Mouse (Mus musculus) fibroblast of lung, adult 2 months (primary cell): ENCODE measurements around the gene Vsir.

Experiments
- DNase-seq: peaks from one replicate; pipeline ENCODE4 v3.0.0-alpha.2; 2011; ENCODE audit warnings: low read depth

The Vsir gene

DNA sequence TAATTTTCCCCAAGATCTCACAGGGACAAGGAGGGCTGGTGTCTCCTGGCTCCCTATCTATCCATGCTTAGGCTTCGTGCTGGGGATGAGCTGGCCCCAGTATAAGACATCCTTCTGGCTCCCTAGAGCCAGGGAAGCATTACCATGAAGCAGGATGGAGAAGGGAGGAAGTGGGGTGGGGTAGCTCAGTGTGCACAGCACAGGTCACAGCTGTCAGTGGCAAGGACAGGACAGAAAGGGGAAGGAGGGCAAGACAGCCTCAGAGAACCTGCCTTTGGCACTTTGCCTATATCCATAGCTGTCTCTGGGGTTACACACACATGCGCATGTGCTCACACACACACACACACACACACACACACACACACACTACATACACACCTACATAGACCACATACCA is 41.7 kb downstream of the Vsir start:
- DNase-seq, result no peak

DNA sequence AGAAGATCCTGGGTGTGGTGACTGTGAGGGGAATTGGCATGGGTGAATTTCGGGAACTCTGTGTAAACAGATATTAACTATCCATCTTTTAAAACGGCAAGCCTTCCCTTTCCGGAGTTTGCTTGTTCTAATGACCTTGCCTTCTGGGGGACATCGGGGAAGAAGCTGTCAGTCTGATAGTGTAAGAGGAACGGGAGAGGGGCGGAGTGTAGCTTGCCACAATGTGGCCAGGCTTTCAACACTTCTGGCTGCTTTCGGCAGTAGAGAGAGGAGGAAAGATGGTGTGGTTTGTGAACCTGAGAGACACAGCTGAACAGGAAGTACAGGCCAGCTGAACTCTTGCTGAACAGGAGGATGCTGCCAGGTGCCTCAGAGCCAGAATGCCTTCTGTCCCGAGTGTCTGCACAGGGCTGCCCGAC is 42.8 kb downstream of the Vsir start:
- DNase-seq, result no peak

DNA sequence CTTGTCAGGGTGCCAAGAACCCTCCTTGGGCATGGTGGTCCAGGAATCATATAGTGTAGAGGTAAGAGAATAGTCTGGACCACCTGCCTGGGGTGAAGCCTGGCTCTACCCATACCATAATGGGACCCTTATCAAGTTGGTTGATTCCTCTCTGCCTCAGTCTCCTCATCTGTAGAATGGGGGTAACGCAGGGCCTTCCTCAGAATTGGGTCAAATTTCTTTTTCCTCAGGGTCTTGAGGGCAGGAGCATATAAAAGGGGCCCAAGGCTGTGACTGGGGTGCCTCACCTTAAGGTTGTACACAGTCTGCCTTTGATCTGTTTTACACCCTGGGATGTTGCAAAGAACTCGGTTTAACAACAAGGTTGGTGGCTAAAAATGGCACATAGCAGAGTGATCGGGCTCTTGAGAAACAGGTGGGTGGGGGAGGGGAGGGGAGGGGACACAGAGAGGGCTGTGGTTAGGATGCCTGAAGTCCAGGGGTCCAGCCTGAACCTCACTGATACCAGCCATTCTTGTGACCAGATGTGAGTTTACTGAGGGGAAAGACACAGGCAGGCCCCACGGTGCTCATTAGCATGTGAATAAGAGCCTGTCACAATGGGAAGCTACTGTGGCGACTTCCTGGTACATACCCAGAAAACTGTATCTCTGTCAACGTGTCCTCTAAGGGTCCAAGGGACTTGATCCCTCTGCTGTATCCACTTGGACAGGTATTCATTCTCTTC is 43.7 kb downstream of the Vsir start:
- no peak for DNase-seq

DNA sequence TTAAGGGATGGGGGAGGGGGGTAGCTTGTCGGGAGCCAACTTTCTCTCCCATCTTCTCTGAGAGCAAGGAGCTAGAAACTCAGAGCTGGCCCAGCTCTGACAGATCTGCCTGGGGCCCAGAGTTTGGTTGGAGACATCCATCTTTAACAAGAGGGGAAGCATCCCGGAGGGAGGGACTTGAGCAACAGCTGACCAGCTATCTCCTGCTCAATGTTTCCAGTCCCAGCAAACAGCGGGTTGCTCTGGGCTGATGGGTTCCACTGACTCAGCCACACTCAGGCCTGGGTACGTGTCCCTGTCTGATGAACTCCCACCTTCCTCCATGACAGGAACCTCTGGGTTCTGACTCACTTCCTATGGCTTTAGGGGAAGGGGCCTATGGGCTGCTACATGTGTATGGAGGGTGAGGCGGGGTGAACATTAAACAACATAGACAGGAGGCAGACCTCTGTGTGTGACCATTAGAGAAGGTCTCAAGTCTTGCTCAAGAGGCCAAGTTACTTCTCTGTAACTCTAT is 44.3 kb downstream of the Vsir start:
- DNase-seq, result no peak

DNA sequence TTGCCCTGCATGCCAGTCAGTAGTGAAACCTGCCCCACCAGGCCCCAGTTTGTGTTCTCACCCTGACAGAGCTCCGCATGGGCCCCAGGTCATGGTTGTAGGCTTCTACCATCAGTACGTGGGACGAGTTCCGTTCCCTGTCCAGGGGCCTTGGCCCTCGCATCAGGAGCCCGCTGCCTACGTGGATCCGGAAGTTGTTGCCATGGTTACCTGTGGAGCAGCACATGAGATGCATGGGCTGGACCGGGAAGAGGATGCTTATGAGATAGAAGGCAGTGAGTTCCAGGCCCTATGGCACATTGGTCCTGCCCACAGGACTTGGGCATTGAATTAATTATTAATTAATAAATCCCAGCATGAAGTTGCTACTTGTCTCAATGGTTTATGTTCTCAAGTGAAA is 45.0 kb downstream of the Vsir start:
- DNase-seq, result no peak

DNA sequence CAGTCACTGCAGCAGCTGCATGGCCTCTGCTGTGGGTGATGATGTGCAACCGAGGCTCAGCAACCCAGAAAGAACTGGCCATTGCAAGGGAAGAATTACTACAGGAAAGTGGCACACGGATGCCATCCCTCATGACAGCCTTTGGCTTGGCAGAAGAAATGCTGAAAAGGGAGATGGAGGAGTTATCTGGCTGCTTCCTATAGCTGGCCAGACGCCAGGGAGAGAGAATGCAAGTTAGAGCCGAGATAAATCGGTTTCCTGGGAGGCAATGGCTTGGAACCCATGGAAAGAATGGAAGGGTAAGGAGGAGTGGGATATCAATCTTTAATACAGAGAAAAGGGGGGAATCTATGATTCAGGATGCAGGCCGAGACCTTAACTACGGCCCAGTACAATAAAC is 48.3 kb downstream of the Vsir start:
- no peak for DNase-seq

DNA sequence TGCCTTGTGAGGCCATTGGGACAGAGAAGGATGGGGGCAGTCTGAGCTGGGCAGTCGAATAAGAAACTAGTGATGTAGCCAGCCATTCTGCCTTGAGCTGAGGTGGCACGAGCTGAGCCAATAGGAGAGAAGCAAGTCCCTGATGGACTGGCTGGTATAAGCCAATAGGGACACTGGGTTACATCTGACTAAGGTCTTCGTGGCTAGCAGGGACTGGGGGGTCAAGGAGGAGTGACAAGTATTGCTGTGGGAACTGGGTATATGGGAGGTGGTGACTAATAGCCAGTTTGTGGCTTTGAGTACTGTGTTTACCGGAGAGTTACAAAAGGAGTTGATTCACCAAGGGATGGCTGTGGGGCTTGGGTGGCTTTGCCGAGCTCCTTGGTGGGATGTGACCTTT is 49.0 kb downstream of the Vsir start:
- no peak for DNase-seq

DNA sequence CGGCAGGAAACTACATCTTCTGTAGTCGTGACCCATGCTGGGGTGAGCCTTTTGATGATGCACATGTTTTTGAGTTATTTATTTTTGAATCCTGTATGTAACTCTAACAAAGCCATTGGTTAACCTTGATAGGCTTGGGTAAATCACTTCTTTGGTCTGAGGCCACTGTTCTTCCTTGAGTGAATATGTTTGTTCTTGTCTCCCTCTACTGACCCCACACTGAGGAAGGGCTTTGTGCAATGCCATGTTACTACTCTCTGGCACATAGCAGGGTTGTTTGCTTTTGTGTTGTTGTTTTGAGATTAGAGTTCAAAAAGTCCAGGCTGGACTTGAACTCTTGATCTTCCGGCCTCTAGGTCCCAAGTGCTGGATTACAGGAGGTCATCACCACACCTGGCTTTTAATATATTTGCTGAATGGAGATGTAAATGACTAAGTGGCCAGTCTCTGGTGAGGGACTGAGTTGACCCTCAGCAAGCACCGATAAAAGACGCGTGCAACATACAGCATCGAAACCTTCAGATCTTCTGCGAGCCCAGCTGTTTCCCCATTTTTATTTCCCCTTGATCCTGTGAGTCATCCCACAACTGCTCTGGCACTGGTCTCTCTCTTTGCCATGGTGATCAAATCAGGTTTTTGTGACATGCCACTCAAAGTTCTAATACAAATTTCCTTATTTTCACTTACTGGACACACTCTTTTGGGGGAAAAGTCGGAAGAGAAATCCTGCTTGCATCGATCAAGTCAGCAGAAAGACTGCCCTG is 51.6 kb downstream of the Vsir start:
- no peak for DNase-seq

DNA sequence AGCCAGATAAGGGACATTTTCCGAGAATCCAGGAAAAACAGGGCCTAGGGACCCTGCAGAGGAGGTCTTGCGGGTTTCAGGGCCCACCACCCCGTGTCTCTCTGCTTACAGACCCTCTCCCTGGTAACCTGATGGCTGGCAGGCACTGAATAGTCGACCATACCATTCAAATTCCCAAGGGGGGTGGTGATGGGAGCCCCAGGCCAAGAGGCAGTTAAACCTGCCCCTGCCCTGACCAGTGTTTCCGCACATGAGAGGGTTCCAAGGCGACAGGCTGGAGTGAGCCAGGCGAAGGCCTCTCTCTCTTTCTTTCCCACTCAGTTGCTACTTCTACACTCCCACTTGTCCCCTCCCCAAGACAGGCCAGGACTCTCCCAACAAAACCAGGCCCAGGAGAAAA is 52.8 kb downstream of the Vsir start, which contains the start of gene Gm17455:
Gene Gm17455 (plus strand): TSS at position 278 of the 400 bp plus-strand sequence.
- DNase-seq, result no peak

DNA sequence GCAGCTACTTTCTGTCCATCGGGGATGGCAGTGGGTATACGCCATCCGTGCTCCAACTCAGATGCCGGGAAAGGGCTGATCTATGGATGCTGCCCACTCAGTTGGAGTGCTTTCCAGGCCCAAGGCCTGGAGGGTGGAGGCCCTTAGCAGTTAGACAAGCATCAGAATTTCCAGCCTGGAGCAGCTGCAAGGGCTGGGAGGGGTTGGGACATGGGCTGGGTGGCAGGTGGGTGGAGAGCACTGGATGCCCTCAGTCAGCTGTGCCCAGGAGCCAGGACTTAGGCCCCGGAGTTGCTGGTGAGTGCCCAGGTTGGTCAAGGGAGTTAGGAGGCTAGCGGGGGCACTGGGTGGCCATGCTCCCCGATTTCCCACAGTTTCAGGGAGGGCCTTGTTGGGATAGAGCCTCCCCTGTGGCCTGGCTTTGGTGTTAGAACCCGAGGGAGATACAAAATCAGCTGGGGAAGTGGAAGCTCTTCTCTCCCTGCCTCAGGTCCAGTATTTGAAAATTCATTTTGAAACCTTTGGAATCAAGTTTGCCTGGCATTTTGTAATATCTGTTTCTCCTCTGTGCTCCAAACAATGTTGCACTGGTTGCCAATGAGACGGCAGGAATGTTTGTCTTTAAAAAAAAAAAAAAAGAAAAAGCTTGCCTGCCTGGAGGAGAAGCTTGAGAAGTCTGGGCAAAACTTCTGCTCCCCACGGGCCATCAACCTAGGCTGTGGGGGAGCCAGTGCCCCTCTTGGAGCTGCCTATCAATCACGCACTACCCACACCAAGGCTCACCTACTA is 54.0 kb downstream of the Vsir start:
- no peak for DNase-seq

DNA sequence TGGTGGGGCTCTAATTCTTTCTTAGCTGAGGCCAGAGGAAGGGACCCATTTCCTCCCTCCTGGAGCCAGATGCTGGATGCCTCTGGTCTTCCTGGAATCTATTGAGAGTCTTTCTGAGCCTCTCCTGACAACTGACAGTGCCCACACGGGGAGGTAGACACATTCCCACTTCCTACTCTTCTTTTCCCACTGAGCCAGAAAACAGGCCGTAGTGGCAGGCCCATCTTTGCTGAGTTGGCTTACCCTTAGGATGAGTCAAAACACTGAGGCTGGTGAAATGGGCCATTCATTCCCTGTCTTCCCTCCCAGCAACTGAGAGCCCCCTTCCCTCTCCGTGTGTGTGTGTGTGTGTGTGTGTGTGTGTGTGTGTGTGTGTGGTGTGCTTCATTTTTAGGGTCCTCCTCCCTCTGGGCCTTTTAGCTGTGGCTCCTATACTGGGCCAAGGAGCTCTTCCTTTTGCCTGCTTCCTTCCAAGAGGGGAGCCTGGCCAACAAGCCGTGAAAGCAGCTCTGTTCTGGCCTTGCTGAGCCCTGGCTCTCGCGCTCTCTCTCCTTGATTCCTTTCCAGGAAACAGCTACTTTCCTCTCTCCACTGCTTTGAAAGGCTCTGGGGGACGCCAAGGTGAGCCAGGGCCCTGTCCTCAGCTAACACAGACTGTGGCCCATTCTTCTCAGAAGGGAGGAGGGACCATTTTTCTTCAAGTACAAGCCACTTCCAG is 59.0 kb downstream of the Vsir start:
- DNase-seq, result peak; percentile 72

DNA sequence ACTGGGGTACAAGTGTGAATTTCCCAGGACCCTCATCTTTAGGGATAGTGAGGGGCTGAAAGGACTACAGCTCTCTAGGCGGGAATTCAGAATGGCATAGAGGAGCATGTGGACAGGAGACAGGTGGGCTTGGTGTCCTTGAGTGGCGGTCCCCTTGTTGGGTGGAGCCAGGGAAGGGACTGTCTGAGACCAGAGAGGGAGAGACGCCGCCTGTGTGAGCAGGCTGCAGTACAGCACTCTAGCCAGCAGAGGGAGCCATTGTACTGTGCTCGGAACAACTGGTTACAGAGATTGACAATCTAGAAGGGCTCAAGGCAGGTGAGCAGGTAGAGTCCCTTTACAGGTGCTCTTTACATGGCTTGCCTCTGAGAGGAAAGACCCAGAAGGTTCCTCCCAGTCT is 61.2 kb downstream of the Vsir start:
- DNase-seq, result no peak

DNA sequence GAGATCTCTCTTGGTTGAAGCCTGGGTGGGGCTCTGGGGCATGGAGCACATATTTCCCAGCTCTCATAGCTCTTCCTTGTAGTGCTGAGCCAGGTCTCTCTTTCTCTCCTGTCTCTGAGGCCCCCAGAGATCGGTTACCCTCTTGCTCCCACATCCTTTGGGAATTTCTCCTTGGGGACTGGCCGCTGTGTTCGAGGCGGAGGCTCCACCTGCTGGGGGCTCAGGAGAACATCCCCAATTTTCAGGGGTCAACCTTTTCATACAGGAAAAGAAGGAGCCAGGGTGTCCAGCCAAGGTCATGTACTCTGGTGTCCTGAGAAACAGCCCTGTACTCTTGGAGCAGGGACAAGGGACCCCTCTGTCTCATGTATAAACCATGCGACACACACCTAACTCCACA is 65.1 kb downstream of the Vsir start:
- DNase-seq, result no peak

DNA sequence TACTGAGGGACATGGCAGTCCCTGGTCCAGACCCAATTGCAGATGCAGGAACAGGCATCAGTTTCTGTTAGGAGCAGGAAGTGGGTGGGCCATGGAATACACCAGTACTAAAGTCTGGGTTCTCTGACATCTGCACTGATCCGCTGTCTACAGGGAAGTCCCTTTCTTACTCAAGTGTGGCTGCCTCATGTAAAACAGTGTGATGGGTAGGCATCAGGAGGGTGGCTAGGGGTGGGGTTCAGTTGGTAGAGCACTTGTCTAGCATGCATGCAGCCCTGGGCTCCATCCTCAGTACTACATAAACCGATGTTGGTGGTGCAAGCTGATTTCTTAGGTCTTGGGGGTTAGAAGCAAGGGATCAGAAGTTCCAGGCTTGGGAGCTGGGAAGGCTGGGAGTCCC is 67.1 kb downstream of the Vsir start:
- no peak for DNase-seq

DNA sequence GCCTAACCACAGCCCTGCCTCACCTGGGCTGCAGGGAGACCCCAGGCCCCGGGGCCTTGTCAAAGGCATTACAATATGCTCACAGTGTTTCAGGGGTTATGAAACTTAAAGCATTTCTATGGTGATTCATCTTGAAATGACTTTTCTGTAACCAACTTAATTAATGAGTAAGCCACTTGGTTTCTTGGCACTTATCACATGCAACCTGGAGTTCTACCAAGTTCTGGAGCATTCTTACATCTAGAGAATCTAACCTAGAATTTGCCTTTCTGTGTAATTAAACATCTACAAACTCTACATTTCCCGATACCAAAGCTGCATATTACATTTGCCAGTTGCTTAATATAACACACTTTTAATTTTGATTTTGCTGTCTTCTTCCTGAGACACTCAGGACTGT is 70.4 kb downstream of the Vsir start:
- DNase-seq, result peak; percentile 46

DNA sequence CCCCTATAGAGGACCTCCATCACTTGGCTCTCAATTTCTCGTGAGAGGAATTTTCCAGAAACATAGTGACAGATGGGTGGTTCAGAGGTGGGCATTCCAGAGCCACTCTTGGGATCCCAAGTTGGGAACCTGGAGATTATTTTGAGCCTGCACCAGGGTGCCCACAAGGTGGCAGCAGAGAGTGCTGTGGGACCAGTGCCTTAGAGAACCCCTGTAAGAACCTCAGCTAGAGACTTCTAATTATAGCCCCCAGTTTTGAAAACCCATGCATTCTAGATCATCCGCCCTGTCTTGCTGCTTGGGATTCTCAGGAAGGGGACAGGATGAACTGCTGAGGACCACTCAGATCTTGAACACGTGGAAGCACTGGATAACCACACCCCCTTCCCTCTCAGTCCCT is 71.5 kb downstream of the Vsir start:
- DNase-seq, result no peak

DNA sequence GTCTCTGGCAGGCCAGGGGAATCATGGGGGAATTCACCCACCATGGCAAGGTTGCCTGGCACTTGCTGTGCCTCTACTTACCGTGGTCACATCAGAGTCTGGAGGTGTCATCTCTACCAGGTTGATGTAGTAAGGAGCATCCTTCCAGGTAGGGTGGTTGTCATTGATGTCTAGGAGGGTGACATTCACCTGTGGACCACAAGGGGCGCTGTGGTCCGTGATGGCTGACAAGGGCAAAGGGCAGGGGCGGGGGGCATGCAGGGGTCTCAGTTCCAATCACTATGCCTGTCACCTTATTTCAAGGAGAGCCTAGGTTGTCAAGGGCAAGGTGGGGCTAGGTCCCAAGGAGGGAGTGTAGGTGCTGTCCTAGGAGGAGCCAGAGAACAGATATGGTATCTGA is 73.0 kb downstream of the Vsir start:
- DNase-seq, result no peak
